Mouse (Mus musculus) hindbrain, embryonic 11.5 days (tissue): ENCODE results near the gene Med15. TPM values are rescaled to one million over a fixed set of nuclear protein-coding genes. Genes with fewer than 3 reads are reported as not detected.

Experiments
- ATAC-seq: fragments of 200-750 bp; cut with Nextera tagmentation; 2 replicates; pipeline ENCODE4 v1.8.0; 2017; ENCODE audit warnings: mild to moderate bottlenecking, moderate TSS enrichment, moderate library complexity; ENCODE audit not compliant: low FRiP score
- DNase-seq: peaks from one replicate; pipeline ENCODE4 v3.0.0-alpha.2; 2015; ENCODE audit warnings: low spot score
- H3K27ac ChIP-seq: fragments of 300-500 bp; sonication (generic); 2 replicates; pipeline ENCODE4 v1.5.1; 2014; ENCODE audit warnings: mild to moderate bottlenecking, low read depth, low read length
- H3K27me3 ChIP-seq: fragments of 300-500 bp; sonication (generic); 2 replicates; pipeline ENCODE4 v1.6.1; 2014; ENCODE audit warnings: mild to moderate bottlenecking, low read length, moderate library complexity, mixed read lengths; ENCODE audit not compliant: control insufficient read depth, insufficient read depth
- H3K36me3 ChIP-seq: fragments of 300-500 bp; sonication (generic); 2 replicates; pipeline ENCODE4 v1.6.1; 2014; ENCODE audit warnings: mild to moderate bottlenecking, low read length, moderate library complexity, mixed read lengths; ENCODE audit not compliant: control insufficient read depth, insufficient read depth
- H3K4me1 ChIP-seq: fragments of 300-500 bp; sonication (generic); replicated peaks from 2 replicates; pipeline ENCODE4 v1.6.1; 2014; ENCODE audit warnings: low read length, mixed read lengths; ENCODE audit not compliant: control insufficient read depth, insufficient read depth
- H3K4me2 ChIP-seq: fragments of 300-500 bp; sonication (generic); replicated peaks from 2 replicates; pipeline ENCODE4 v1.6.1; 2014; ENCODE audit warnings: mild to moderate bottlenecking, low read depth, low read length
- H3K4me3 ChIP-seq: fragments of 300-500 bp; sonication (generic); 2 replicates; pipeline ENCODE4 v1.5.1; 2014; ENCODE audit warnings: low read depth, low read length
- H3K9ac ChIP-seq: fragments of 300-500 bp; sonication (generic); 2 replicates; pipeline ENCODE4 v1.6.1; 2014; ENCODE audit warnings: low read depth, low read length
- H3K9me3 ChIP-seq: fragments of 300-500 bp; sonication (generic); 2 replicates; pipeline ENCODE4 v1.6.1; 2016; ENCODE audit warnings: low read length; ENCODE audit not compliant: control insufficient read depth
- WGBS: fragments of 180-500 bp; shearing (Covaris S2); extraction: QIAGEN DNeasy Blood & Tissue Kit; methylation state at CpG from one replicate; pipeline ENCODE4 v1.1.7; 2014; 5-methylcytosine and 5-hydroxymethylcytosine counted together
- polyA plus RNA-seq: library from polyadenylated mRNA; unstranded; fragments of >200 nt; fragmentation: Nextera tagmentation; extraction: Ambion mirVana; gene quantifications from 2 replicates; pipeline ENCODE4 v1.2.1, GENCODE M21; 2014

Gene Med15
- polyA plus RNA-seq, 1 experiment from 2014 or later = 42.8 TPM

DNA sequence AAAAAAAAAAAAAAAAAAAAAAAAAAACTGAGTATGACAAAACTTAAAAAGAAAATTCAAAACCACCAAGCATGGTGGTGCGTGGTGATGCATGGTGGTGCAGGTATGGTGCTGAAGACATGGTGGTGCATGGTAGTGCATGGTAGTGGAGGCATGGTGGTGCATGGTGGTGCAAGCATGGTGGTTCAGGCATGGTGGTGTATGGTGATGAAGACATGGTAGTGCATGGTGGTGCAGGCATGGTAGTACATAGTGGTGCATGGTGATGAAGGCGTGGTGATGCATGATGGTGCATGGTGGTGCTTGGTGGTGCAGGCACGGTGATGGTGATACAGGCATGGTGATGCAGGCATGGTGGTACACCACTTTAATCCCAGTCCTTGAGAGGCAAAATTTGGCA lies 8.2 kb downstream of the Med15 start:
- H3K4me2 ChIP-seq = no peak overlapping the region
- H3K9me3 ChIP-seq = no peaks in the 10 kb centered on the region
- no peak overlapping the region for H3K4me3 ChIP-seq
- H3K9ac ChIP-seq = no peak overlapping the region
- DNase-seq (no peak), ATAC-seq (no peak)
- peaks cover 8% of the 10 kb centered on the region; the same call in 1 of the 2 replicates for H3K4me1 ChIP-seq
- no peaks in the 10 kb centered on the region for H3K27me3 ChIP-seq
- H3K27ac ChIP-seq = no peak overlapping the region
- H3K36me3 ChIP-seq = no peaks in the 10 kb centered on the region
- WGBS = 98% methylated on average over 3 of the region's 3 CpGs

DNA sequence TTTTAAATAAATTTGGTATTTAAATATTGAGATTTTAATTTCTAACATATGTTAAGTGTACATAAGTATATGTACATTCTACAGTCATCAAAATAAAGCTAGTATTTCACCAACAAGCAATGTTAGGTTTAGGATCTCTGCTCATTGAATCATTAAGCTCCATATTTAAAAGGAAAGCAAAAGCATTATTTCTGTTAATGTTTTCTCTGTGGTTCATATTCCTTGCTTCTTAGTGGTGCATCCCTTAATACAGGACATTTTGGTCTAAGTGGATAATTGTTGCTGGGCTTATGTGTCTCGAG lies 9.4 kb downstream of the Med15 start:
- Histone ChIP-seq H3K36me3 (no peaks in the 10 kb centered on the region), H3K27me3 (no peaks in the 10 kb centered on the region), H3K4me1 (peaks cover 8% of the 10 kb centered on the region; the same call in 1 of the 2 replicates), H3K27ac (no peak overlapping the region), H3K4me2 (no peak overlapping the region), H3K9me3 (no peaks in the 10 kb centered on the region), H3K4me3 (peak overlapping the region; percentile 76; the same call in 1 of the 2 replicates), H3K9ac (no peak overlapping the region)
- ATAC-seq = no peak
- no peak for DNase-seq
- 95% methylated on average over 1 of the region's 1 CpGs for WGBS

DNA sequence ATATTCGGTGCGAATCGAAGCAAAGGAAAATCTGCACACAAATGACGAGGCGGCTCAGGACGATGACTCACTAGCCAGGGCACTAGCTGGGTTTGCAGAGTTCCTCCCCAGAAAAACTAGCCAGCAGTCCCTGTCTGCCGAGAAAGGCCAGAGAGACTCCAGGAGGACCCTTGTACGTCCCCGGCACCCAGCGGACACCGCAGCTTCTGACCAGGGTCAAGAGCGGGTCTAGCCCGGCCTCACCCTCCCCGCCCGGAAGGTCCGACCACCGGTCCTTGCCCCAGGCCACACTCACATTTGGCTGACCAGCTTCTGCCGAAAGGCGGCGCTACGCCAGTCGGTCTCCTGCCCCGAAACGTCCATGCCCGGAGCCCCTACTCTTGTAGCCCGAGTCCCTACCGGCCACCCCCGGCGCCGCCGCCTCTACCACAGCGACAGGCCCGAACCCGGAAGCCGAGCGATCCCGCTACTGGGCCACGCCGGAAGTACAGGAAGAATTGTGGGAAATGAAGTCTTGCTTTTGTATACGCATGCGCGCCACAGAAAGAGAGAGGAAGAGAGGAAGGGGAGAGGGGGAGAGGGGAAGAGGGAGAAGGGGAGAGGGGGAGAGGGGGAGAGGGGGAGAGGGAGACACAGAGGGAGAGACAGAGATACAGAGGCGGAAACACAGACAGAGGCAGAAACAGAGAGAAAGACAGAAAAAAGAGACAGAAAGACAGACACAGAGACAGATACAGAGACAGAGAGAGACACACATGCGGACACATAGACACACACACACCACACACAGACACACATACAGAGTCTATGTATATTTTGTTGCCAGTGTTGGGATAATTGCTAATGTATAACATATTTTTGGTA lies 10.0 kb downstream of the Med15 start:
- Histone ChIP-seq H3K4me3 (peak overlapping the region; percentile 76), H3K27me3 (no peaks in the 10 kb centered on the region), H3K36me3 (no peaks in the 10 kb centered on the region), H3K9ac (peak overlapping the region; percentile 72), H3K9me3 (no peaks in the 10 kb centered on the region), H3K4me2 (peak overlapping the region; percentile 52), H3K27ac (peak overlapping the region; percentile 43), H3K4me1 (peaks cover 8% of the 10 kb centered on the region; the same call in 1 of the 2 replicates)
- ATAC-seq = peak; percentile 94
- WGBS = 2% methylated on average over 42 of the region's 44 CpGs
- peak; percentile 90 for DNase-seq

DNA sequence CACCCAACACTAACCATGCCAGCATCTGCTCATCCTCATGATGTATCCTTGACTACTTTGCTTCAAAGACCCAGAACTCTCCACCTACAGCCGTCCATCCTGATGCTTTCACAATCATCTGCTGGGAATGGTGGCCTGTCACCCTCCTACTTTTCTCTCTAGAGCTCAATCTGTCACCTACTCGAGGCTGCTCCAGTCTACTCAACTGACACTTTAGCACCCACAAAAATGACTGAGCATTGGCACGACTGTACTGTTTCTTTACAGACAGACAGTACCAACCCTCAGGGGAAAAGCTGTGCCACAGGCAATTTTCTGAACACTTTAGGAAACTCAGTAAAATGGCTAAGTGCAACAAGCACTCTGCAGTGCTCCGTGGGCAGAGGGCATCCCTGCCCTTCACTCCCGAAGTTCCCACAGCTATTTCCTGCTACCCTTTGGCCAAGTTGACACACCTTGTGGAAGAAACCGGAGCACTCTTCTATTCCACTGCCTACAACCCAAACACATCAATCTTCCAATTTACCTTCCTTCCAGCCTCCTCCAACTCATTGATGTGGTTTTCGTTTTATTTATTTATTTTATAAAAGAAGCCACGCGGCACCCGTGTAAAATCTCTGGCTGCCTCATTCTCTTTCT lies 10.8 kb downstream of the Med15 start:
- Histone ChIP-seq H3K27me3 (no peaks in the 10 kb centered on the region), H3K9me3 (no peaks in the 10 kb centered on the region), H3K4me1 (peaks cover 8% of the 10 kb centered on the region; the same call in 1 of the 2 replicates), H3K4me2 (peak overlapping the region; percentile 52), H3K4me3 (peak overlapping the region; percentile 76), H3K27ac (no peak overlapping the region; the same call in 1 of the 2 replicates), H3K36me3 (no peaks in the 10 kb centered on the region), H3K9ac (peak overlapping the region; percentile 72)
- 12% methylated on average over 10 of the region's 10 CpGs for WGBS
- no peak for ATAC-seq
- no peak for DNase-seq

DNA sequence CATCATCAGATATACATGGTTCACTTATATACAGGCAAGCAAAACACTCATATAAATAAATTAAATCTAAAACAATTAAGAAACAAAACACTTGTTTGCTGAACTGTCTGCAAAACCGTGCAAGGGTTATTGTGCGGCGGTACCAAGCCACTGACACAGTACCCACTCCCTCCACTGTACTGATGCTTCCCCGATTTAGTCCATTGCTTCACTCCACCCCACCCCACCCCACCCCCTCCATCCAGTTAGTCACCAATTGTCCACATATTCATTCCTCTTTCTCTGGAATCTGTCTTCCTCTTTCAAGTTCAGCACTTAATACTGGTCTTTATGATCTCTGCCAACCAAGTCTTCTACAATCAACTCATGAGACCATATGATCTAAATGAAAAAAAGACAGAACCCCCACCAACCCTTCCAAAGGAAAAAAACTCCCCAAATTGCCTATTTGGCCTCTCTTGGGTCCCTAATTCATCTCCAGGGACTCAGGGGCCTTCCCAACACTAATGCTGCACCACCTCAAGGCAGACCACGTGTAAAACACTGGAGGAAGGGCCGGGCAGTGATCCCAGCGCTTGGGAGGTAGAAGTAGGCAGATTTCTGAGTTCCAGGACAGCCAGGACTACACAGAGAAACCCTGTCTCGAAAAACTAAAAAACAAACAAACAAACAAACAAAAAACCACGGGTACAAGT lies 11.4 kb downstream of the Med15 start:
- ATAC-seq (no peak), DNase-seq (no peak)
- no peak overlapping the region for H3K9ac ChIP-seq
- H3K36me3 ChIP-seq = no peaks in the 10 kb centered on the region
- H3K4me3 ChIP-seq = peak overlapping the region; percentile 76; the same call in 1 of the 2 replicates
- no peak overlapping the region for H3K27ac ChIP-seq
- H3K4me2 ChIP-seq = peak overlapping the region; percentile 52; the same call in 1 of the 2 replicates
- H3K9me3 ChIP-seq = no peaks in the 10 kb centered on the region
- H3K4me1 ChIP-seq = peaks cover 8% of the 10 kb centered on the region; the same call in 1 of the 2 replicates
- WGBS = 74% methylated on average over 9 of the region's 9 CpGs
- no peaks in the 10 kb centered on the region for H3K27me3 ChIP-seq

DNA sequence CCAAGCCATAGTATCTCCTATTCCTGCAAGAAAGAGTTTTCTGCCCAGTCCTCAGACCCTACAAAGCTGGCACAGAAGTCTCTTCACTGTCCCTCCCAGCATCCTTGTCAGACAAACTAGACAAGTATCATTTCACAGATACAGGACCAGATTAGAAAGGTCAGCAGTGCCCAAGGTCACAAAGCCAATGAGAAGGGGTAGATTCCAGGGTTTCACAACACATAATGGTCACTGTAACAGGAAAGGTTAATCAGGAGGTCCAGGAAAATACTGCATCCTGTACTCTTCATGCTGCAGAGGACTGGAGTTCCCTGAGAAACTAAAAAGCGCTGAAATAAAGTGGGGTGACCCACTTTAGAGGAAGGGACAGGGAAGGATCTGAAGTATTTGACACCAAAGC lies 14.9 kb downstream of the Med15 start:
- H3K4me3 ChIP-seq = no peak overlapping the region
- WGBS = 97% methylated on average over 1 of the region's 1 CpGs
- no peak overlapping the region for H3K9ac ChIP-seq

DNA sequence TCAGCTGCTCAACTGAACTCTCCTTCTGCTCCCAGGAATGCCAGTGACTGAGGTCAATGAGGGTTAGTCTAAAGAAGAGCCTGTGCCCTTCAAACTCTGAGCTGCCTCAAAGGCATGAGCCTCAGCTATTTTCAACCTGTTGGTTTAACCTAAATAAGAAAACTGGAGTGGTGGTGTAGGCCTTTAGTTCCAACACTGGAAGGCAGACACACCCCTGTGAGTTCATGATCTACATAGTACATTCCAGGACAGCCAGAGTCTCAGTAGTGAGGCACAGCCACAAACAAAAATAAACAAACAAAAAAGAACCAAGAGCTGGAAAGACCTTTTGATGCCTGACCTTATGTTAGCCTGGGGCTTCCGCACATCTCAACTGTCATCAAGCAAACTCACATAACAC lies 25.1 kb downstream of the Med15 start:
- DNase-seq (no peak), ATAC-seq (no peak)
- 0 out of 2 replicates have a peak, but pooled peaks cover 1% of the 10 kb centered on the region for H3K36me3 ChIP-seq
- H3K4me1 ChIP-seq = no peaks in the 10 kb centered on the region
- H3K4me2 ChIP-seq = no peak overlapping the region
- no peak overlapping the region for H3K9ac ChIP-seq
- 81% methylated on average over 1 of the region's 1 CpGs for WGBS
- no peak overlapping the region for H3K4me3 ChIP-seq
- no peak overlapping the region for H3K27ac ChIP-seq
- no peaks in the 10 kb centered on the region for H3K9me3 ChIP-seq
- H3K27me3 ChIP-seq = no peaks in the 10 kb centered on the region

More for the DNA sequence above, 14.9 kb downstream of the Med15 start:
- no peak for ATAC-seq
- no peaks in the 10 kb centered on the region for H3K36me3 ChIP-seq
- H3K9me3 ChIP-seq = no peaks in the 10 kb centered on the region
- H3K27ac ChIP-seq = no peak overlapping the region
- no peak for DNase-seq
- H3K4me1 ChIP-seq = peaks cover 8% of the 10 kb centered on the region; the same call in 1 of the 2 replicates
- no peak overlapping the region for H3K4me2 ChIP-seq
- no peaks in the 10 kb centered on the region for H3K27me3 ChIP-seq

DNA sequence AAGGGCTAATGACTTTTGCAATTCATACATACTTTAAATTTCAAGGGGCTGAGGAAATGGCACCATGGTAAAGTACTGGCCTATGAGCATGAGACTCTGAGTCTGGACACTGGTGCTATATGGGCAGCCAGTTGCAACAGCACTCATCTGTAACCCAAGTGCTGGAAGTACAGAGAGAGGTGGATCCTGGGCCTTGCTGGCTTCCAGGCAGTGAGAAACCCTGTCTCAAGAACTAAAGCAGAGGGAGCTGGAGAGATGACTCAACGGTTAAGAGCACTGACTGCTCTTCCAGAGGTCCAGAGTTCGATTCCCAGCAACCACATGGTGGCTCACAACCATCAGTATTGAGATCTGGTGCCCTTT lies 31.7 kb downstream of the Med15 start:
- H3K36me3 ChIP-seq = 0 out of 2 replicates have a peak, but pooled peaks cover 4% of the 10 kb centered on the region
- no peak for ATAC-seq
- no peak overlapping the region for H3K9ac ChIP-seq
- 91% methylated on average over 2 of the region's 2 CpGs for whole genome bisulfite sequencing
- H3K27ac ChIP-seq = no peak overlapping the region
- DNase-seq = no peak
- no peak overlapping the region for H3K4me3 ChIP-seq
- H3K27me3 ChIP-seq = no peaks in the 10 kb centered on the region
- H3K4me2 ChIP-seq = no peak overlapping the region
- H3K9me3 ChIP-seq = no peaks in the 10 kb centered on the region
- H3K4me1 ChIP-seq = no peaks in the 10 kb centered on the region
